Mouse (Mus musculus) heart, adult 2 months (tissue): Measurements from ENCODE around the gene Morn1. TPM values are rescaled to one million over a fixed set of nuclear protein-coding genes. Genes with fewer than 3 reads are reported as not detected.
A peak's percentile ranks its signal among the peaks of the same experiment; 100 is the strongest.

Source experiments
- DNase-seq, 2 experiments: peaks; one replicate each; pipeline ENCODE4 v3.0.0; 2021
- H3K27ac ChIP-seq: fragments of 200-600 bp; 2 replicates; pipeline ENCODE4 v1.8.1; 2022
- H3K27me3 ChIP-seq: fragments of 200-500 bp; 2 replicates; pipeline ENCODE4 v1.6.1; 2012; ENCODE audit warnings: mild to moderate bottlenecking, low read length, inconsistent platforms, mixed read lengths; ENCODE audit not compliant: control insufficient read depth, insufficient read depth
- H3K36me3 ChIP-seq: fragments of 200-500 bp; 2 replicates; pipeline ENCODE4 v1.6.1; 2012; ENCODE audit warnings: low read length, inconsistent platforms; ENCODE audit not compliant: control insufficient read depth, insufficient read depth
- H3K4me1 ChIP-seq: fragments of 200-500 bp; 2 replicates; pipeline ENCODE4 v1.6.1; 2011; ENCODE audit warnings: low read length; ENCODE audit not compliant: control insufficient read depth, insufficient read depth
- H3K4me3 ChIP-seq: fragments of 200-600 bp; 2 replicates; pipeline ENCODE4 v1.8.1; 2022
- H3K79me2 ChIP-seq: fragments of 200-500 bp; replicated peaks from 2 replicates; pipeline ENCODE4 v1.6.1; 2012; ENCODE audit warnings: mild to moderate bottlenecking, inconsistent platforms, low read length, moderate library complexity, mixed read lengths; ENCODE audit not compliant: control insufficient read depth, insufficient read depth
- H3K9ac ChIP-seq: fragments of 200-500 bp; 2 replicates; pipeline ENCODE4 v1.6.1; 2012; ENCODE audit warnings: low read depth, mild to moderate bottlenecking, control low read depth, inconsistent platforms, low read length, mixed read lengths
- CTCF ChIP-seq: fragments of 200-600 bp; IDR thresholded peaks from 2 replicates; pipeline ENCODE4 v1.8.1; 2022; ENCODE audit warnings: antibody characterized with exemption, mild to moderate bottlenecking, moderate library complexity
- EP300 ChIP-seq: fragments of 200-500 bp; IDR thresholded peaks from 2 replicates; pipeline ENCODE4 v1.6.1; 2011; ENCODE audit warnings: low read depth, low read length, control low read depth; ENCODE audit not compliant: insufficient read depth
- POLR2A ChIP-seq: fragments of 200-500 bp; IDR thresholded peaks from 2 replicates; pipeline ENCODE4 v1.6.1; 2011; ENCODE audit warnings: mild to moderate bottlenecking, low read depth, low read length, control low read depth; ENCODE audit not compliant: insufficient read depth
- WGBS: fragments of 180-500 bp; shearing (Covaris S2); methylation state at CpG from one replicate; pipeline ENCODE4 v1.1.7; 2018; 5-methylcytosine and 5-hydroxymethylcytosine counted together
- intact Hi-C: fragments of 180-260 bp; cut with DNase I; formaldehyde crosslinking; loops from one replicate; pipeline ENCODE4 v1.15.1; 2025
- polyA plus RNA-seq: library from polyadenylated mRNA; depleted of rRNA; stranded (reverse); fragments of >200 nt; gene quantifications from 2 replicates; pipeline ENCODE4 v1.2.3, GENCODE M21; 2012
- total RNA-seq, 2 experiments: library from RNA; stranded (reverse); gene quantifications; 2 replicates each; pipeline ENCODE4 v1.2.3; 2021

The Morn1 gene
- total and polyA plus RNA-seq, 3 experiments, result 1.1 to 2.5 (median 1.3) TPM

- intact Hi-C loops, result no loop called here
- H3K9ac ChIP-seq, result no peak overlapping the region
- peaks cover 3% of the 10 kb centered on the region for H3K79me2 ChIP-seq
- no peaks in the 10 kb centered on the region for H3K36me3 ChIP-seq
- H3K27me3 ChIP-seq, result no peaks in the 10 kb centered on the region
- 86% methylated on average over 6 of the region's 6 CpGs for WGBS
- TF ChIP-seq POLR2A, result no peak
- no peak for TF ChIP-seq EP300
- no peak for TF ChIP-seq CTCF
- no peak overlapping the region for H3K27ac ChIP-seq
- H3K4me1 ChIP-seq, result peaks cover 10% of the 10 kb centered on the region
- DNase-seq, result no peak
- no peak overlapping the region for H3K4me3 ChIP-seq
Measured at GRCm38 (mm10) chr4:155079666-155080065, 6.7 kb upstream of the Morn1 start.

GRCm38 (mm10) chr4:155083553-155083952 lies 2.8 kb upstream of the Morn1 start:
- Histone ChIP-seq H3K79me2 (peaks cover 8% of the 10 kb centered on the region), H3K27me3 (no peaks in the 10 kb centered on the region), H3K9ac (no peak overlapping the region), H3K4me1 (peaks cover 17% of the 10 kb centered on the region), H3K4me3 (no peak overlapping the region), H3K27ac (no peak overlapping the region), H3K36me3 (no peaks in the 10 kb centered on the region)
- 82% methylated on average over 4 of the region's 4 CpGs for WGBS
- TF ChIP-seq EP300 (no peak), CTCF (no peak), POLR2A (no peak)
- intact Hi-C loops, result no loop called here
- DNase-seq, result no peak

- intact Hi-C loops, result no loop called here
- 72% methylated on average over 7 of the region's 7 CpGs for WGBS
- TF ChIP-seq POLR2A (no peak), CTCF (no peak), EP300 (no peak)
- Histone ChIP-seq H3K4me1 (peaks cover 17% of the 10 kb centered on the region), H3K27me3 (no peaks in the 10 kb centered on the region), H3K36me3 (no peaks in the 10 kb centered on the region), H3K9ac (0 out of 2 replicates have a peak overlapping the region, but pooled peaks have one; percentile 14), H3K27ac (no peak overlapping the region), H3K4me3 (no peak overlapping the region), H3K79me2 (peaks cover 8% of the 10 kb centered on the region)
- no peak for DNase-seq
Measured at GRCm38 (mm10) chr4:155084351-155084750, 2.0 kb upstream of the Morn1 start.

GRCm38 (mm10) chr4:155085206-155086107 lies 920 bp upstream of the Morn1 start:
- peak overlapping the region; percentile 91 for H3K27ac ChIP-seq
- TF ChIP-seq EP300 (no peak), CTCF (no peak), POLR2A (no peak)
- no peak for DNase-seq
- peak overlapping the region; percentile 88 for H3K9ac ChIP-seq
- no peaks in the 10 kb centered on the region for H3K27me3 ChIP-seq
- peaks cover 8% of the 10 kb centered on the region for H3K79me2 ChIP-seq
- 4% methylated on average over 35 of the region's 35 CpGs for WGBS
- peak overlapping the region; percentile 75 for H3K4me3 ChIP-seq
- intact Hi-C loops, result no loop called here
- H3K36me3 ChIP-seq, result no peaks in the 10 kb centered on the region
- peaks cover 17% of the 10 kb centered on the region for H3K4me1 ChIP-seq

- 93% methylated on average over 5 of the region's 5 CpGs for WGBS
- Histone ChIP-seq H3K27ac (no peak overlapping the region), H3K79me2 (peaks cover 8% of the 10 kb centered on the region), H3K9ac (no peak overlapping the region), H3K36me3 (no peaks in the 10 kb centered on the region), H3K4me1 (peaks cover 10% of the 10 kb centered on the region), H3K27me3 (no peaks in the 10 kb centered on the region), H3K4me3 (no peak overlapping the region)
- no peak for TF ChIP-seq EP300
- no peak for TF ChIP-seq POLR2A
- TF ChIP-seq CTCF, result no peak
- intact Hi-C loops, result no loop called here
- DNase-seq, result no peak
Measured at GRCm38 (mm10) chr4:155089241-155089640, 2.9 kb downstream of the Morn1 start.

- Histone ChIP-seq H3K4me3 (no peak overlapping the region), H3K9ac (no peak overlapping the region), H3K27me3 (no peaks in the 10 kb centered on the region), H3K79me2 (peaks cover 3% of the 10 kb centered on the region), H3K36me3 (no peaks in the 10 kb centered on the region), H3K4me1 (peaks cover 5% of the 10 kb centered on the region), H3K27ac (no peak overlapping the region)
- TF ChIP-seq POLR2A (no peak), CTCF (no peak), EP300 (no peak)
- DNase-seq, result no peak
- intact Hi-C loops, result no loop called here
- whole genome bisulfite sequencing, result 89% methylated on average over 4 of the region's 4 CpGs
Measured at GRCm38 (mm10) chr4:155090147-155090546, 3.8 kb downstream of the Morn1 start.
